Mouse (Mus musculus) adrenal gland, adult 2 months (tissue): ENCODE measurements around the gene Dgki. TPM values are rescaled to one million over a fixed set of nuclear protein-coding genes. Genes with fewer than 3 reads are reported as not detected.

Experiments
- DNase-seq: peaks from one replicate; pipeline ENCODE4 v3.0.0; 2021
- polyA plus RNA-seq: library from polyadenylated mRNA; depleted of rRNA; stranded (reverse); fragments of >200 nt; gene quantifications from 2 replicates; pipeline ENCODE4 v1.2.3, GENCODE M21; 2012
- total RNA-seq, 2 experiments: library from RNA; stranded (reverse); gene quantifications; 2 replicates each; pipeline ENCODE4 v1.2.3; 2021

The Dgki gene
- total and polyA plus RNA-seq, 3 experiments, result 0.53 to 2.6 (median 2.0) TPM

DNA sequence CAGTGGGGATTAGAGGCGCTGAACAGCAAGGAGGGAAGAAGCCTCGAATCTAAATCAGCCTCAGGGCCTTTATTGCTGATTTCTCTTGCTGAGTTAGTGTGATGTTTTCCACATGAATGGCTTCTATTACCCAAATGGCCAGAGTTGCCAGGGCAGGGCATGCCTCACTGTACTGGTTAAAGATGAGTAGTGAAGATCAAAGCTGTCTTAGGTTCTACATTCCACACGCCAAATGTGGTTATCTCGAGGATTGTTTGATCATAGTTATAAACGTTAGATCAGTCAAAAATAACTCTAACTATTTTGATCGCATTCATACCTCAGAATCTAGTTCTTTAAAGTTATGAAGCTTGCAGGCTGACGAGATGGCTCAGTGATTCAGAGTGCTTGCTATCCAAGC is 59.8 kb downstream of the Dgki start:
- DNase-seq, result no peak

- DNase-seq, result no peak
Measured at GRCm38 (mm10) chr6:37236893-37237292, 63.1 kb downstream of the Dgki start.

- DNase-seq, result no peak
Measured at GRCm38 (mm10) chr6:37231148-37231547, 68.8 kb downstream of the Dgki start.

GRCm38 (mm10) chr6:37222947-37223510 is 77.0 kb downstream of the Dgki start:
- no peak for DNase-seq

DNA sequence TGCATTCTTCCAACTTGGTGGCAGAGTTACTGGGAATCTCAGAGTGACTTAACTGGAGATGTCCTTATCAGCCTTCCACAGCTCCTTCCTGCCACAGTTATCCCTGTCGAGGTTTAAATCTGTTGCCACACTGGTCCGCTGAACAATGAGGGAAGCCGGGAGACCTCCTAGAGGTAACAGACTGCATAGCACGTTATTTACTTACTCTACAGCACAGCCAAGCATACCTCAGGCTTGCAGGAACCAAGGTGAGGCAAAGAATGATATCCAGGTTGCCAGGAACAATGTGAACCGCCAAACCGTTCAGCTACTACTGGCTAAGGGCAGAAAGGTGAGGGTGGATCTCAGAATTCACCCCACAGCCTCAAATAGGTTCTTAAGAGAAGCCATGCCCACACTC is 78.0 kb downstream of the Dgki start:
- no peak for DNase-seq

- no peak for DNase-seq
Measured at GRCm38 (mm10) chr6:37219110-37219509, 80.9 kb downstream of the Dgki start.

- peak; percentile 69 for DNase-seq
Measured at GRCm38 (mm10) chr6:37216342-37216763, 83.6 kb downstream of the Dgki start.

DNA sequence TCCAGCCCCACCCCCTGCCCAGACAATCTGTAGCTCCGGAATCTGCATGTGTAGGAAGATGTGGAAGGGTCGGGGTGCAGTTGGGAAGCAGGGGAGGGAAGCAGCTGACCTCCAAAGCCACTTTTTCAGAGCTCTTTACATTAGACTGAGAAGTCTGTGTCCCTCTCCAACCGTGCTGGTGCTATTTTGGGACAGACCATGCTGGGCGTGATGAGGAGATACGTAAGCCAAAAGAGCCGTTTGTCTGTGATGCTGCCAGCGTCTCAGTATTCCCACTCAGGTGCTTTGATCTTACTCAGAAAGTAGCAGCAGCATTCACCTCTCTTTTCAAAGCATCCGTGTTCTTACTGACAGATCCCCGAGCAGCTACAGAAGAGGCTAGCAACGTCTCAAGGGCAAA is 84.3 kb downstream of the Dgki start:
- DNase-seq, result no peak

DNA sequence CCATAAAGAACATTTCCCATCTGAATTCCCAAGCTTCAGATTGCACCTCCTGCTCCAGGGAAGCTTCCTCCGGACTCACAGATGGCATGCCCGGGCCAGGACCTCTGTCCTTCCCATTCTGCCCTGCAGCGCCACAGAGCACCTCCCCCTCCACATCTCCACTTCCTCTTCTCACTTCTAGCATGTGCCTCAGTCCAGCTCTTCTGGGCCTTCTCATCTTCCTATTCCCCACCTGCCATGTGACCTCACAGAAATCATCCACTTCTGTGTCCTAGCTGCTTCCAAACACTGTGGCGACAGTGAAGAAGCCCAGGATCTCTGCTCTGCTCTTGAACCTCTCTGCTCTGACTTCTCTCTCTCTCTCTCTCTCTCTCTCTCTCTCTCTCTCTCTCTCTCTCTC is 87.1 kb downstream of the Dgki start:
- peak; percentile 19 for DNase-seq

- no peak for DNase-seq
Measured at GRCm38 (mm10) chr6:37211545-37212247, 88.3 kb downstream of the Dgki start.

- DNase-seq, result no peak
Measured at GRCm38 (mm10) chr6:37202901-37203300, 97.1 kb downstream of the Dgki start.

DNA sequence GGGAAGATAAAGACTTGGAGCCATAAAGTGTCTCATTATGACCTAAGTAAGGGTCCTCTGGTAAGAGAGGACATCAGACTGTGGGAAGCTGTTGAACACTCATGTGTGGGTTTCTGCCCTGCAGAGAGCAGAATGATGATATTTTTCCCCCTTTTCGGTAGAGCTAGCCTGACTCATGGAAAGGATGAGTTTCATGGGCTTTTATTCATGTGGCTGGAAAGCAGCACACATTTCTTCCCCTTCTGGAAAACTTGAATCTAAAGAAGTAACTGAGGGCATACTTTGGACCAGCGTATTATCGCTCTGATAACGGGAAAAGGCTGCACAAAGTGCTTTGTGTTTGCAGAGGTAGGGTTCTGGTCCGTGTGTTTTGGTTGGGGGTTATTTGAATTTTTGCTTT is 99.1 kb downstream of the Dgki start:
- no peak for DNase-seq

GRCm38 (mm10) chr6:37199502-37199901 is 100.5 kb downstream of the Dgki start:
- no peak for DNase-seq

DNA sequence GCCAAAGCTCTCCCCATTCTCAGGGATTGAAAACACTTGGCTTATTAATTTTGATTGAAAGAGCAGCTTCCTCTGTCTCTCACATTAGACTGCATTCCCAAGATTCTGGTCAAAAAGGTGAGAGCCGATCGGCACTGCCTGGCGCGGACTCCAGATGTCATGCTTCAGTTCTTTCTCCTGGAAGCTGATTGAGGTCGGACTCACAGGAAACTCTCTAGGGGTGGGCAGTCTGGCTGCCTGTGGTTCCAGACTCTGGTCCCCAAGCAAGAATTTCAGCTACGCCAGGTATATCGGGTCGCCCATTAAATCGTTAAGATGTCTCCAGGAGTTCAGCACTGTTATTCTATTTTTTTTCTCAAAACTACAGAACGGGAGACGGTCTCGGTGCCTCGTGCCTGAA is 102.2 kb downstream of the Dgki start:
- no peak for DNase-seq

GRCm38 (mm10) chr6:37196870-37197269 is 103.1 kb downstream of the Dgki start:
- no peak for DNase-seq

DNA sequence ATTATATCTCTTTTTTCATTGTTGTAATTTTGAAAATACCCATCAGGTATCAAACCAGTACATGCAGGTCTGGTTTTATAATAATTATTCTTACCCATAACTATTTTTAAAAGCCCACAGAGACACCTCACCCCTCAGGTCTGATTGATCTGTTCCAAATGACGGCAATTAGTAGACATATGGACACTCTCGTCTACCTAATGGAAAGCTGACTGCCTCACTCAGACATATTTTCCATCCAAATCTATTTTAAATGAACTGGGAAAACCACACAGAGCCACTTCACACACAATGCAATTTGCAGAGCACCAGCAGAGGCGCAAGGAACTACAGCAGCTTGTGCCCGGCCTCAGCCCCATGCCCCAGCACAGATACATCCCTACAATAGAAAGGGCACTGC is 104.2 kb downstream of the Dgki start:
- DNase-seq, result no peak

- no peak for DNase-seq
Measured at GRCm38 (mm10) chr6:37181961-37182360, 118.0 kb downstream of the Dgki start.

DNA sequence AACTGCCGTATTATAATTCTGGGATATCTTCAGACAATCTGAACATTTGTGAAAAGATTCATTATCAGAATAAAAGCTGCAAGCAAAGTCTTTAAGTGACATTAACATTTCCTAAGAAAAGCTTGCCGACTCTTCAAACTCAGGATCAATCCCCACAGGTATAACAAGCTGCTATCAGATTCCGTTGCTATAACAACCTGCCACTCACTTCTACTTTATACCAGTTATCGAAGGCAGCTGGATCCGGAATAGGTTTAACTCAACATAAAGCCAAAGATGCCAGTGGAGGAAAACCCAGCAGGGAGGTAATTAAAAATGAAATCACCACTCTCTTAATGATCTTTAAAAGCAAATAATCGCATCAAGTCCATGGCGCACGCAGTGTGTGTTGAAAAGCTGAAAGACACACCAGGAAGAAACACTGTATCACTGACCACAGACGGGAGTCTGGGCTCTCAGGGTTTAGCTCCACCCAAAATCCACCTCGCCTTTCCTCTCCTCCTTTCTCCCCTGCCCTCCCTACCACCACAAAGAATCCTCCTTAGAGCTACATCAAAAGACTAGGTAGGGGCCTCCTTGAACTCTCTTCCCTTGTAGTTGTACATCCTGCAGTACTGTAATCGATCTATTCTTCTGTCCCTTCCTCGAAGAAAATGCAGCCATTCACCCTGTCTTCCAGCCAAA is 128.7 kb downstream of the Dgki start:
- no peak for DNase-seq

- no peak for DNase-seq
Measured at GRCm38 (mm10) chr6:37158880-37159279, 141.1 kb downstream of the Dgki start.

GRCm38 (mm10) chr6:37154051-37154450 is 145.9 kb downstream of the Dgki start:
- DNase-seq, result no peak

GRCm38 (mm10) chr6:37150483-37150882 is 149.5 kb downstream of the Dgki start:
- no peak for DNase-seq

GRCm38 (mm10) chr6:37150038-37150437 is 149.9 kb downstream of the Dgki start:
- no peak for DNase-seq

DNA sequence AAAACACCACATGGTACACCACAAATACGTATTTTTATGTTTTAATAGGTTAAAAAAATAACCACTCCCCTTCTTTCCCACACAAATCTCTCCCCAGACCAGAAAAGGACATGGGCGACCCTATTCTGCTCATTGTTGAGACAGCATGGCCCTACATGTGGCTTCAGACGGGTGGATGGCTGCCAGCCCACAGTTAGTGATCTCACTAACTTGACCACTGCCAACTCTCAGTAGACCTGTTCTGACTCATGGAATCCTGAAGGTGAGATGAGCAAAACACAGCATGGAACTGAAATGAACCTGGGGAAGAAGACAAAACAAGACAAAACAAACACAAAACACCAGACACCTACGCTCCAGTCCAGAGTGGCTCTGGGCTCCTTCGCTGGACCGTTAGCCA is 150.8 kb downstream of the Dgki start:
- no peak for DNase-seq
